Mouse (Mus musculus) lung, postnatal 0 days (tissue): ENCODE results near the gene Pi16. TPM values are rescaled to one million over a fixed set of nuclear protein-coding genes. Genes with fewer than 3 reads are reported as not detected.

ENCODE experiments used
- ATAC-seq: fragments of 200-750 bp; cut with Nextera tagmentation; 2 replicates; pipeline ENCODE4 v1.8.0; 2017; ENCODE audit warnings: moderate library complexity
- DNase-seq: peaks from one replicate; pipeline ENCODE4 v3.0.0-alpha.2; 2016; ENCODE audit warnings: low spot score
- H3K27ac ChIP-seq: fragments of 300-500 bp; sonication (generic); 2 replicates; pipeline ENCODE4 v1.5.1; 2014; ENCODE audit warnings: antibody characterized with exemption, mild to moderate bottlenecking, low read length, mixed read lengths
- H3K27me3 ChIP-seq: fragments of 300-500 bp; sonication (generic); replicated peaks from 2 replicates; pipeline ENCODE4 v1.6.1; 2014; ENCODE audit warnings: low read length, mixed read lengths; ENCODE audit not compliant: insufficient read depth
- H3K36me3 ChIP-seq: fragments of 300-500 bp; sonication (generic); 2 replicates; pipeline ENCODE4 v1.6.1; 2014; ENCODE audit warnings: low read length, mixed read lengths; ENCODE audit not compliant: insufficient read depth
- H3K4me1 ChIP-seq: fragments of 300-500 bp; sonication (generic); 2 replicates; pipeline ENCODE4 v1.6.1; 2014; ENCODE audit warnings: antibody characterized with exemption, low read depth, low read length, mixed read lengths; ENCODE audit not compliant: insufficient read depth
- H3K4me2 ChIP-seq: fragments of 300-500 bp; sonication (generic); replicated peaks from 2 replicates; pipeline ENCODE4 v1.6.1; 2014; ENCODE audit warnings: low read depth, mild to moderate bottlenecking, low read length, moderate library complexity, mixed read lengths
- H3K4me3 ChIP-seq: fragments of 300-500 bp; sonication (generic); 2 replicates; pipeline ENCODE4 v1.5.1; 2014; ENCODE audit warnings: low read depth, low read length
- H3K9ac ChIP-seq: fragments of 300-500 bp; sonication (generic); replicated peaks from 2 replicates; pipeline ENCODE4 v1.6.1; 2014; ENCODE audit warnings: low read depth, mild to moderate bottlenecking
- H3K9me3 ChIP-seq: fragments of 300-500 bp; sonication (generic); 2 replicates; pipeline ENCODE4 v1.6.1; 2016; ENCODE audit warnings: low read length, mixed read lengths
- CTCF ChIP-seq: IDR thresholded peaks from 2 replicates; pipeline ENCODE4 v1.5.1; 2016; ENCODE audit warnings: antibody characterized with exemption, mild to moderate bottlenecking
- EP300 ChIP-seq: IDR thresholded peaks from 2 replicates; pipeline ENCODE4 v1.6.1; 2016; ENCODE audit warnings: antibody characterized with exemption, mild to moderate bottlenecking, control low read depth
- WGBS: fragments of 180-500 bp; shearing (Covaris S2); extraction: QIAGEN DNeasy Blood & Tissue Kit; methylation state at CpG from one replicate; pipeline ENCODE4 v1.1.7; 2014; 5-methylcytosine and 5-hydroxymethylcytosine counted together
- polyA plus RNA-seq: library from polyadenylated mRNA; unstranded; fragments of >200 nt; fragmentation: Nextera tagmentation; extraction: Ambion mirVana; gene quantifications from 2 replicates; pipeline ENCODE4 v1.2.1, GENCODE M21; 2015

Gene Pi16
- polyA plus RNA-seq, 1 experiment from 2014 or later = 2.8 TPM

GRCm38 (mm10) chr17:29305871-29306270, 11.6 kb upstream of the Pi16 start:
- WGBS = 44% methylated on average over 7 of the region's 7 CpGs
- Histone ChIP-seq H3K27ac (no peak overlapping the region), H3K4me3 (no peak overlapping the region), H3K4me2 (peak overlapping the region; percentile 27; the same call in 1 of the 2 replicates), H3K4me1 (peaks cover 16% of the 10 kb centered on the region), H3K27me3 (no peaks in the 10 kb centered on the region), H3K36me3 (no peaks in the 10 kb centered on the region), H3K9ac (no peak overlapping the region), H3K9me3 (no peaks in the 10 kb centered on the region)
- DNase-seq (no peak), ATAC-seq (no peak)
- TF ChIP-seq CTCF (no peak), EP300 (no peak)

- Histone ChIP-seq H3K4me2 (no peak overlapping the region), H3K9ac (no peak overlapping the region), H3K27me3 (no peaks in the 10 kb centered on the region), H3K36me3 (no peaks in the 10 kb centered on the region), H3K27ac (no peak overlapping the region), H3K9me3 (no peaks in the 10 kb centered on the region; the same call in 1 of the 2 replicates), H3K4me1 (peaks cover 8% of the 10 kb centered on the region; the same call in 1 of the 2 replicates), H3K4me3 (no peak overlapping the region)
- DNase-seq (peak; percentile 27), ATAC-seq (peak; percentile 29; the same call in 1 of the 2 replicates)
- WGBS = 75% methylated on average over 21 of the region's 21 CpGs
- TF ChIP-seq CTCF (no peak), EP300 (no peak)
These were observed 7.3 kb upstream of the Pi16 start for GRCm38 (mm10) chr17:29310056-29310623.

GRCm38 (mm10) chr17:29311602-29312001, 5.9 kb upstream of the Pi16 start:
- H3K4me1 ChIP-seq = no peaks in the 10 kb centered on the region
- no peaks in the 10 kb centered on the region; the same call in 1 of the 2 replicates for H3K9me3 ChIP-seq
- DNase-seq (no peak), ATAC-seq (no peak)
- 86% methylated on average over 8 of the region's 8 CpGs for WGBS
- no peaks in the 10 kb centered on the region for H3K36me3 ChIP-seq
- no peak overlapping the region for H3K4me3 ChIP-seq
- no peak overlapping the region for H3K4me2 ChIP-seq
- no peak overlapping the region for H3K9ac ChIP-seq
- H3K27me3 ChIP-seq = no peaks in the 10 kb centered on the region
- H3K27ac ChIP-seq = no peak overlapping the region
- no peak for TF ChIP-seq CTCF
- TF ChIP-seq EP300 = no peak

- TF ChIP-seq CTCF (no peak), EP300 (no peak)
- Histone ChIP-seq H3K4me2 (no peak overlapping the region), H3K27me3 (no peaks in the 10 kb centered on the region), H3K4me3 (no peak overlapping the region), H3K4me1 (no peaks in the 10 kb centered on the region), H3K36me3 (no peaks in the 10 kb centered on the region), H3K9ac (no peak overlapping the region), H3K9me3 (no peaks in the 10 kb centered on the region; the same call in 1 of the 2 replicates), H3K27ac (no peak overlapping the region)
- 89% methylated on average over 2 of the region's 2 CpGs for WGBS
- DNase-seq (no peak), ATAC-seq (no peak)
These were observed 5.4 kb upstream of the Pi16 start for GRCm38 (mm10) chr17:29312082-29312481.

GRCm38 (mm10) chr17:29313300-29313699, 4.2 kb upstream of the Pi16 start:
- Histone ChIP-seq H3K36me3 (no peaks in the 10 kb centered on the region), H3K9ac (no peak overlapping the region), H3K4me1 (no peaks in the 10 kb centered on the region), H3K27ac (no peak overlapping the region), H3K4me3 (no peak overlapping the region), H3K4me2 (no peak overlapping the region), H3K9me3 (no peaks in the 10 kb centered on the region; the same call in 1 of the 2 replicates), H3K27me3 (no peaks in the 10 kb centered on the region)
- TF ChIP-seq CTCF = peak; percentile 34
- TF ChIP-seq EP300 = no peak
- ATAC-seq (no peak), DNase-seq (no peak)

- TF ChIP-seq EP300 = no peak
- TF ChIP-seq CTCF = no peak
- Histone ChIP-seq H3K9ac (no peak overlapping the region), H3K9me3 (no peaks in the 10 kb centered on the region; the same call in 1 of the 2 replicates), H3K36me3 (no peaks in the 10 kb centered on the region), H3K27me3 (no peaks in the 10 kb centered on the region), H3K4me2 (no peak overlapping the region), H3K27ac (no peak overlapping the region), H3K4me1 (no peaks in the 10 kb centered on the region), H3K4me3 (no peak overlapping the region)
- 50% methylated on average over 9 of the region's 9 CpGs for WGBS
- ATAC-seq (peak; percentile 53; the same call in 1 of the 2 replicates), DNase-seq (peak; percentile 27)
These were observed 1.6 kb upstream of the Pi16 start for GRCm38 (mm10) chr17:29315672-29316465.
